Mouse (Mus musculus): ENCODE results near the gene Pelo.

GRCm38 (mm10) chr13:115057555-115057954, 32.4 kb downstream of the Pelo start:
- no peak for TF ChIP-seq POLR2AphosphoS2 (IDR thresholded peaks at IDR 0.05; ENCODE audit: insufficient read length, low read depth)
- no peak for TF ChIP-seq POLR2A (IDR thresholded peaks at IDR 0.05; ENCODE audit: insufficient read length, low read depth)
- no peak for TF ChIP-seq USF1 (IDR thresholded peaks at IDR 0.05; ENCODE audit: low read depth)
- no peak for TF ChIP-seq E2F4 (IDR thresholded peaks at IDR 0.05; ENCODE audit: insufficient read depth)
